Mouse (Mus musculus): ENCODE measurements around the gene Dlgap4. TPM values are rescaled to one million over a fixed set of nuclear protein-coding genes. Genes with fewer than 3 reads are reported as not detected.
A peak's percentile ranks its signal among the peaks of the same experiment; 100 is the strongest.

Dlgap4 gene
- polyA plus RNA-seq, 1 experiment = 63.5 TPM

DNA sequence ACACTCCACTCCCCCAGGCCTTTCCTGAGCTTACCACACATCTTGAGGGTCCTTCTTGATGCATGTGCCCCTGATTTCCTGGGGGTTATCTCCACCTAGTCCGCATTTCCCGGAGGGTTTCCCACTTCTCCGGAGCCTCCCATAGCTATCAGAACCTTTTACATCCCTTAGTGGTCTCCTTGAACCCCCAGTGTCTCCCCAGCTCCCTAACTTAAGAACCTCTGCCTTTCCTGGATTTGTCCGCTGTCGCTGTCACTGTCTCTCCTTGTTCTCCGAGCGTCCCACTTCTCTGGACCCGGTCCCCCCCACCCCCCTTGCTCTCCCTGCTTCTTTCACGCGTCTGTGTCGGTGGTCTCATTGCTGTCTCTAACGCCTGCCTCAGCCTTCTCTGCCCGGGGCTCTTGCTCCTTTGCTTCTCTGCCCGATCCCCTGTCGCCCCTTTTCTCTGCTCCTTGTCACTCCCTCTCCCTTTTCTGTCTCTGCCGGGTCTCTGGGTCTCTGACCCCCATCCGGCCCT is 108.1 kb downstream of the Dlgap4 start:
- TF ChIP-seq CTCF (IDR thresholded peaks at IDR 0.05; ENCODE audit: control insufficient read depth, insufficient read depth, low read length) = no peak
- no peak for TF ChIP-seq POLR2A (IDR thresholded peaks at IDR 0.05; ENCODE audit: borderline replicate concordance, control insufficient read depth, low read depth, low read length)
- Histone ChIP-seq H3K4me3 (replicated peaks; ENCODE audit: control insufficient read depth, low read depth, low read length) (peak overlapping the region; percentile 85), H3K4me1 (ENCODE audit: control insufficient read depth, insufficient read depth, low read length) (no peaks in the 10 kb centered on the region; the same call in none of the 2 replicates), H3K27ac (ENCODE audit: control insufficient read depth, insufficient read depth, low read depth, low read length, poor library complexity) (peak overlapping the region; percentile 67)
- 0% methylated on average over 17 of the region's 17 CpGs for WGBS

DNA sequence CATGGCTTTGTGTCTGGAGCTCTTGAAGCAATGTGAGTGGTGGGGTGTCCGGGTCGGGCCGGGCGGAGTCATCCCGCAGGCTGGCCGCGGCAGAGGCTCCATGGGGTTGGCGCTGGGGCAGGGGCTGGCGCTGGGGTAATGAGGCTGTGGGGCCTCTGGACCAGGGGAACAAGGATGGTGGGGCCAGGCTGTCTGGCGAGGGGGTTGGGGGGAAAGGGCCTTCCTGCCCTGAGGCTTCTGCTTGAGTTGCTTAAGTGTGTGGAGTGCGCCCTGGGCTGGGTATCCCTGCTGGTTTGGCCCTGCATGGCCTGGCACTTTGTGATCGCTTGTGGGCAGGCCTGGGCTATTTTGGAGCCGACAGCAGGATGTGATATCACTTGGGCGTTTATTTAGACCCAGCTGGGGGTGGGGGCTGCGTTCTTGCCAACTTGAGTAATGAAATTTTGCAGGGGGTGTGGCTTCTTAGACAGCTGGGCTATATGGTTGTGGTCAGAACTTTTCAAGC is 108.6 kb downstream of the Dlgap4 start:
- Histone ChIP-seq H3K4me1 (ENCODE audit: control insufficient read depth, insufficient read depth, low read length) (no peaks in the 10 kb centered on the region; the same call in none of the 2 replicates), H3K27ac (ENCODE audit: control insufficient read depth, insufficient read depth, low read depth, low read length, poor library complexity) (peak overlapping the region; percentile 3; the same call in 1 of the 2 replicates), H3K4me3 (replicated peaks; ENCODE audit: control insufficient read depth, low read depth, low read length) (peak overlapping the region; percentile 85)
- 2% methylated on average over 15 of the region's 15 CpGs for WGBS
- TF ChIP-seq CTCF (IDR thresholded peaks at IDR 0.05; ENCODE audit: control insufficient read depth, insufficient read depth, low read length) (no peak), POLR2A (IDR thresholded peaks at IDR 0.05; ENCODE audit: borderline replicate concordance, control insufficient read depth, low read depth, low read length) (peak; percentile 51; the same call in 1 of the 2 replicates)

DNA sequence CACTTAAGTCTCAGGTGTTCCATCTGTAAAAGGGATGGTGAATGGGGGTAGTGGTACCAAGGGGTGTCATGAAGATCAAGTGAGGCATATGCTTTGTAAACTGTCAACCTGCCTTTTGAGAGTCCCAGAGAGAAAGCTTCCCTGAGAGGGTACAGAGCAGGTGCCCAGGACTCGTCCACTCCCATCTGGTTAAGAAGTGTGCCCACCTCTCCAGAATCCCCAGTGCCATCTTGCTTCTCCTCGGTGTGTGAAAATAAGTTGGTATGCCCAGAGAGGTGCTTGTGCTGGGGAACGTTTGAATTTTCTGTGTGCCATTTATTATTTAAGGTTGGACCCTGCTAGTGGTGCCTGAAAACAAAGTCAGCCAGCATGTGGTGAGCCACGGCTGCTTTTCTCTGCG is 109.2 kb downstream of the Dlgap4 start:
- no peak overlapping the region for H3K27ac ChIP-seq (ENCODE audit: control insufficient read depth, insufficient read depth, low read depth, low read length, poor library complexity)
- H3K4me1 ChIP-seq (ENCODE audit: control insufficient read depth, insufficient read depth, low read length) = no peaks in the 10 kb centered on the region; the same call in none of the 2 replicates
- WGBS = 65% methylated on average over 5 of the region's 5 CpGs
- H3K4me3 ChIP-seq (replicated peaks; ENCODE audit: control insufficient read depth, low read depth, low read length) = no peak overlapping the region
- TF ChIP-seq CTCF (IDR thresholded peaks at IDR 0.05; ENCODE audit: control insufficient read depth, insufficient read depth, low read length) (no peak), POLR2A (IDR thresholded peaks at IDR 0.05; ENCODE audit: borderline replicate concordance, control insufficient read depth, low read depth, low read length) (no peak)

DNA sequence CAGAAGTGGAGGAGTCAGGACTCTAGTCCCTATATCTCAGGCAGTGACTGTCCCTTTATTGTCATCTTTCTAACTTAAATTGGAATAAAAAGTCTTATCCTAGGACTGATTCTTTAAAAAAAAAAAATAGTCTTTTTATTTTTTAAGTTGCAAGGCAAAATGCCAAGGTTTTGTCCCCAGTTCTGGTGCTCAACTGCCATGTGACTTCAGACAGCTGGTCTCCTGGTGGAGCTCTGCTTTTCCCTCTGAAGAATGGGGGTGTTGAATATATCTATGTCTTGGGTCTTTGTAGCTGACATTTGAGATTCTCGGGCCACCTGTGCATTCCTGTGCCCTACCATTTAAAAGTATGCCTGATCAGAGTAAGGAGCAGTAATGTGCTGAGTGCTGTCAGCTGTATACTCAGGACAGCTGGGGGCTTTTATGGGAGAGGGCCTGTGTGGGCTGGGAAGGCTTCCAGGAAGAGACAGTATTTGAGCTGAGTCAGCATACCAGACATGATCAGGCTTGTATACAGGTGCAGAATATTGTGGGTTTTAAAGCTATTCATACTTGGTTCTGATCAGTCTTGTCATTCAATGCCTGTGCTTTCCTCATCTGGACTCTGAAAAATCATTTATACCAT is 110.5 kb downstream of the Dlgap4 start:
- TF ChIP-seq CTCF (IDR thresholded peaks at IDR 0.05; ENCODE audit: control insufficient read depth, insufficient read depth, low read length) = no peak
- TF ChIP-seq POLR2A (IDR thresholded peaks at IDR 0.05; ENCODE audit: borderline replicate concordance, control insufficient read depth, low read depth, low read length) = no peak
- H3K4me3 ChIP-seq (replicated peaks; ENCODE audit: control insufficient read depth, low read depth, low read length) = no peak overlapping the region
- 63% methylated on average over 1 of the region's 1 CpGs for WGBS
- H3K27ac ChIP-seq (ENCODE audit: control insufficient read depth, insufficient read depth, low read depth, low read length, poor library complexity) = no peak overlapping the region
- H3K4me1 ChIP-seq (ENCODE audit: control insufficient read depth, insufficient read depth, low read length) = no peaks in the 10 kb centered on the region; the same call in none of the 2 replicates

DNA sequence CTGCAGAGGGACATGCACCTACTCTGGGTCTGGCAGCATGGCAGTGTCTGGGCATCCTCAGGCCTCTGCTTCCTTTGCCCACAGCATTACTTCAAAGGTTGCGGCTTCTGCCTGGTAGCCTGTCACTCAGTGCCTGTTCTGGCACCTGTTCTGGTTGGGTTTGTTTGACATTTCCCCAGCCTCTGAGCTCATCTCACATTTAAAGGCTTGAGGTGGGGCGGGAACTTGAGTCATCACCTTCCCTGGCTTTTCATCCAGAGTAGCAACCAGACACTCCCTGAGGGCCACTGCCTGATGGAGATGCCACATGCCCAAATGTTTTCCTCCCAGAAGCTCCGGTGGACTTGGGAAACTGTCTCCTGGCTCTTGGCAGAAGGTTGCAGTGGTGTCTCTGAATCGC is 111.4 kb downstream of the Dlgap4 start:
- WGBS = 85% methylated on average over 4 of the region's 4 CpGs
- TF ChIP-seq CTCF (IDR thresholded peaks at IDR 0.05; ENCODE audit: control insufficient read depth, insufficient read depth, low read length) (no peak), POLR2A (IDR thresholded peaks at IDR 0.05; ENCODE audit: borderline replicate concordance, control insufficient read depth, low read depth, low read length) (no peak)
- Histone ChIP-seq H3K4me3 (replicated peaks; ENCODE audit: control insufficient read depth, low read depth, low read length) (no peak overlapping the region), H3K4me1 (ENCODE audit: control insufficient read depth, insufficient read depth, low read length) (peaks cover under 1% of the 10 kb centered on the region), H3K27ac (ENCODE audit: control insufficient read depth, insufficient read depth, low read depth, low read length, poor library complexity) (no peak overlapping the region)

DNA sequence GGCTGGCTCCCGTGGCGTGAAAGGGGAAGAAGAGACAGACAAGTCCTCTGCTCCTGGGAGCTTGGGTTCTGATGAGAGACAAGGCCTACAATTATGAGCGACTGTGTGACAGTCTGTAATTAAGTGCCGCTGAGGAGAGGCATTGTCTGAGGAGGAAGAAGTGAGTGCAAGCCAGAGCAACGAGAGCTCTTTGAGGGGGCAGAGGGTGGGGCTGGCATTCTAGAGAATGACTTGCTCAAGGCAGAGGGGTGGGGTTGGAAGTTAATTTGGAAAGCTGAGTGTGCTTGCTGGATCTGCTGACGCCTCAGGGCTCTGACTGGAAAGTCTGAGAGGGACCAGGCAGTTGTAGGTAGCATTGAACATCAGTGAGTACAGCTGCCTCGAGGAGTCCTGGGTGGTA is 112.8 kb downstream of the Dlgap4 start:
- TF ChIP-seq CTCF (IDR thresholded peaks at IDR 0.05; ENCODE audit: control insufficient read depth, insufficient read depth, low read length) (no peak), POLR2A (IDR thresholded peaks at IDR 0.05; ENCODE audit: borderline replicate concordance, control insufficient read depth, low read depth, low read length) (no peak)
- H3K4me1 ChIP-seq (ENCODE audit: control insufficient read depth, insufficient read depth, low read length) = peaks cover 2% of the 10 kb centered on the region

DNA sequence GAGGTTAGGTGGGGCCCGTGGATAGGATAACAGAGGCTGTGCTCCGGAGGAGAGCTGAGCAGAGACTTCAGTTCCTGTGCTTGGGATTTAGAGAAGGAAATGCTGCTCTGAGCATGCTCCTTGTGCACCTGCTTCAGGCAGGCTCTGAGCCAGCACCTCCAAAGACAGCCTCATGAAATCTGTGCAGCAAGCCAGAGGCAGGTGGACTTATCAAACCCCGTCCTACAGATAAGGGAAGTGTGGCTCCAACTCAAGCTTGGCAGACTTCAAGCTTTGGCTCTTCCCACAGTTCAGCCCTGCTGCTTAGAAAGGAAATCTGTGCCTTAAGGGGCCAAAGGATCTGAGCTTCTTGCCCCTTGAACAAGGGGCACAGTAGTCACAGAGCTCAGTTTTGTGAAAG is 113.4 kb downstream of the Dlgap4 start:
- WGBS = 44% methylated on average over 3 of the region's 3 CpGs

More for the DNA sequence above, 112.8 kb downstream of the Dlgap4 start:
- 47% methylated on average over 7 of the region's 7 CpGs for WGBS
- no peak overlapping the region for H3K27ac ChIP-seq (ENCODE audit: control insufficient read depth, insufficient read depth, low read depth, low read length, poor library complexity)
- no peak overlapping the region for H3K4me3 ChIP-seq (replicated peaks; ENCODE audit: control insufficient read depth, low read depth, low read length)

DNA sequence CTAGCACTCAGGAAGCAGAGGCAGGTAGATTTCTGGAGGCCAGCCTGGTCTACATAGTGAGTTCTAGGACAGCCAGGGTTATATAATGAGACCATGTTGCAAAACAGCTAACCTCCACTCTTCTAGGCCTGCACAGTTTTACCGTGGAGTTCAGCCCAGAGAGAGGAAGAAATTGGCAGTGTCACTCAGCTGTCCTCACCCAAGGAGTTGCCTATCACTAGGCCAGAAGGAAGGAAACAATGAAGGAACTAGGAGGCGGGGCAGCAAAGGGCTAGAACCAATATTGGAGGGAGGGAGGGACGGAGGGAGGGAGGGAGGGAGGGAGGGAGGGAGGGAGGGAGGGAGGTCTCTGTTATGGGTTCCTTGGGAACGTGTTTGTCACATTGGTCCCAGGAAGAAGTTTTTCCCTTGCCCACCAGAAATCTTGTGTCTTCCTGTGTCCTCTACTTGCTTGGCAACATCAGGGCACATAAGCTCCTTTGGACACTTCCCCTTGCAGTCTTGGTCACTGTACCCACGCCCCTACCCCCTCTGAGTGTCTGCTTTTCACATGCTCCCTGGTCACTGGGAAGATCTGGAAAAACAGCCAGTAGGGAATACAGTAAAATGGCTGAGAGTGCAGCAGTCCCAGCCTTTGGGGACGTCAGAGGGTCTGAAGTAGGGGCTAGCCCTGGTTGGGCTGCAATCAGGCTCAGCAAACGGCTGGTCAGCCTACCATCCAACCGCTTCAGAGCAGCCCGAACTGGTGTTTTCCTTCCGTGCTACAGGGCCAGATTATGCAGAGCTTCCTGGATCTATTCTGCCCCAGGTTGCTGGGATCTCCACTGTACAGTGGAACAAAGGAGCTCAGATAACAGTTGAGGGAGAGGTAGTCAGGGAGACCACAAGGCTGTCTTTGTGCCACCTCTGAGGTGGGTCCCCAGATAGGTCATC is 116.3 kb downstream of the Dlgap4 start:
- TF ChIP-seq POLR2A (IDR thresholded peaks at IDR 0.05; ENCODE audit: borderline replicate concordance, control insufficient read depth, low read depth, low read length) (no peak), CTCF (IDR thresholded peaks at IDR 0.05; ENCODE audit: control insufficient read depth, insufficient read depth, low read length) (no peak)
- Histone ChIP-seq H3K4me1 (ENCODE audit: control insufficient read depth, insufficient read depth, low read length) (peaks cover 2% of the 10 kb centered on the region), H3K27ac (ENCODE audit: control insufficient read depth, insufficient read depth, low read depth, low read length, poor library complexity) (peak overlapping the region; percentile 85), H3K4me3 (replicated peaks; ENCODE audit: control insufficient read depth, low read depth, low read length) (peak overlapping the region; percentile 70)
- 2% methylated on average over 8 of the region's 10 CpGs for WGBS

More for the DNA sequence above, 113.4 kb downstream of the Dlgap4 start:
- H3K4me3 ChIP-seq (replicated peaks; ENCODE audit: control insufficient read depth, low read depth, low read length) = no peak overlapping the region
- TF ChIP-seq POLR2A (IDR thresholded peaks at IDR 0.05; ENCODE audit: borderline replicate concordance, control insufficient read depth, low read depth, low read length) = no peak
- no peak for TF ChIP-seq CTCF (IDR thresholded peaks at IDR 0.05; ENCODE audit: control insufficient read depth, insufficient read depth, low read length)
- no peak overlapping the region for H3K27ac ChIP-seq (ENCODE audit: control insufficient read depth, insufficient read depth, low read depth, low read length, poor library complexity)
- H3K4me1 ChIP-seq (ENCODE audit: control insufficient read depth, insufficient read depth, low read length) = peaks cover 2% of the 10 kb centered on the region

Measured in bone marrow, adult 2 months (tissue).